12 mouse cellular contexts compared by ENCODE assay signal in the genomic region with DNA sequence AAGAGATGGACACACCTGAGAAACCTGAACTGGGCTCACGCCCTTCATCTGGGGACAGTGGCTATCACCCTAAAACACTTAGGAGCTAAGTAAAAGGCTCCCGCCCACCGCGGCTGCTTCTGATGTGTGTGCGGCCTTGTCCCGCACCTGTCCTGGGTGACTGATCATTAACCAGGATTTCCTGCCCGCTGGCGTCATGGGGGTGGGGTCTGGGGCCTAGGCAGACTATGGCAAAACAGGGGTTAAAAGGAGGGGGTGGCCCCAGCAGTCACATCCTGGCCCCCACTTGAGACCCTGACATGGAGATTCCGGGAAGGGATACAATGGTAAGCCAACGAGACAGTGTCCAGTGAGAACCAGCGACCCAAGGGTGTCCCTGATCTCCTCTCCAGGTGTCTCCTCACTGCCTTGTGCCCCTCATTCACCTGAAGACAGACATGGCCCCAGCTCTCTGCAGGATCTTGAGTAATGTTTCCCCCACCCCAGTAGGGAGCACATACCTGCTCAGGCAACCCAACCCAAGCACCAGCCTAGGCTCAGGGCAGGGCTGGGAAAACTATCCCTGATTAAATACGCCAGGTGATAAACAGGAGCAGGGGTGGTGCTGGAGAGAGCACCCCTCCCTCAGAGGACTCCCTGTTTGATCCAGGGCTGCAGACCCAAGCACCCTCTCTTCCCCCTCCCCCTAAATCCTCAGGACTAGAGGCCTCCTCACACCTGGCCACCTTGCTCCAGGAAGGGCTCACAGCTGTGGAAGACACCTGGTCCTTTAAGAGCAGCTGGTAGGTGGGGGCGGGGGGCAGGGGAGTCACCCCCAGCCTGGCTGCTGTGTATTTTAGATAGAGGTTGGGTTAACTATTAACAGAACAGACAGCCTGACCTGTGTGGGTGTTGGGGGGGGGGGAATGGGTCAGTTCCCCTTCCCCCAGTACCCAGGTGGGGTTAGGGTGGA. TPM values are rescaled to one million over a fixed set of nuclear protein-coding genes. Genes with fewer than 3 reads are reported as not detected.
A peak's percentile ranks its signal among the peaks of the same experiment; 100 is the strongest.
DNase-seq lines count a peak whose midpoint lies in the region; ATAC-seq and TF ChIP-seq lines count a peak whose summit lies in the region.
"Had no signal": no experiment of that assay in that cellular context is flagged by ENCODE, and none has a peak within 500 bp of the region (broad histone marks: within the 10 kb centered on the region; RNA-seq: fewer than 3 reads in every experiment).

No protein-coding gene starts in this region.

- H3K27me3 ChIP-seq in hindbrain, embryonic 12.5 days: no peaks in the 10 kb centered on the region
- H3K27me3 ChIP-seq in hindbrain, postnatal 0 days (ENCODE audit: insufficient read depth, low read length): no peaks in the 10 kb centered on the region
- no peaks in the 10 kb centered on the region for H3K27me3 ChIP-seq in embryonic facial prominence, embryonic 13.5 days
- no peaks in the 10 kb centered on the region for H3K27me3 ChIP-seq in kidney, embryonic 14.5 days (ENCODE audit: control insufficient read depth, insufficient read depth, low read length)
- H3K27me3 ChIP-seq in liver, embryonic 16.5 days (ENCODE audit: control insufficient read depth, insufficient read depth, low read depth, low read length): 0 out of 2 replicates have a peak, but pooled peaks cover 3% of the 10 kb centered on the region

- peaks cover 23% of the 10 kb centered on the region for H3K36me3 ChIP-seq in hindbrain, embryonic 12.5 days
- no peaks in the 10 kb centered on the region for H3K36me3 ChIP-seq in hindbrain, postnatal 0 days (ENCODE audit: insufficient read depth, low read length)
- peaks cover 30% of the 10 kb centered on the region for H3K36me3 ChIP-seq in embryonic facial prominence, embryonic 13.5 days
- peaks cover 24% of the 10 kb centered on the region for H3K36me3 ChIP-seq in kidney, embryonic 14.5 days (ENCODE audit: control insufficient read depth, insufficient read depth, low read length)
- H3K36me3 ChIP-seq in liver, embryonic 16.5 days (ENCODE audit: control insufficient read depth, insufficient read depth): peaks cover 5% of the 10 kb centered on the region

- H3K9ac ChIP-seq in hindbrain, embryonic 12.5 days: no peak overlapping the region
- no peak overlapping the region for H3K9ac ChIP-seq in hindbrain, postnatal 0 days (replicated peaks; ENCODE audit: low read length)
- H3K9ac ChIP-seq in embryonic facial prominence, embryonic 13.5 days: no peak overlapping the region
- H3K9ac ChIP-seq in kidney, embryonic 14.5 days (ENCODE audit: low read depth, low read length): peak overlapping the region; percentile 34; the same call in 1 of the 2 replicates
- H3K9ac ChIP-seq in liver, embryonic 16.5 days (ENCODE audit: low read depth, low read length): no peak overlapping the region

- no peak for DNase-seq in hindbrain, postnatal 0 days (ENCODE audit: low spot score)
- DNase-seq in embryo, embryonic 11 days: no peak
- DNase-seq in Muller cell, postnatal 12 days (ENCODE audit: inconsistent ontology term): no peak

- ATAC-seq in hindbrain, embryonic 12.5 days (ENCODE audit: low FRiP score): no peak
- ATAC-seq in hindbrain, postnatal 0 days: no peak
- ATAC-seq in embryonic facial prominence, embryonic 13.5 days (ENCODE audit: insufficient number of reproducible peaks, insufficient read depth, low FRiP score, low TSS enrichment, low read depth): no peak
- no peak for ATAC-seq in kidney, embryonic 14.5 days (ENCODE audit: low FRiP score, low TSS enrichment)
- peak; percentile 32 for ATAC-seq in liver, embryonic 16.5 days (ENCODE audit: low read depth)
- no peak for ATAC-seq in granulocyte monocyte progenitor cell, adult 5-6 weeks (replicated peaks; ENCODE audit: poor library complexity, severe bottlenecking)

- H3K9me3 ChIP-seq in hindbrain, embryonic 12.5 days (replicated peaks): no peaks in the 10 kb centered on the region
- H3K9me3 ChIP-seq in hindbrain, postnatal 0 days (ENCODE audit: low read length): no peaks in the 10 kb centered on the region
- no peaks in the 10 kb centered on the region for H3K9me3 ChIP-seq in embryonic facial prominence, embryonic 13.5 days
- H3K9me3 ChIP-seq in kidney, embryonic 14.5 days (ENCODE audit: control insufficient read depth, low read length): no peaks in the 10 kb centered on the region
- no peaks in the 10 kb centered on the region for H3K9me3 ChIP-seq in liver, embryonic 16.5 days (replicated peaks; ENCODE audit: control insufficient read depth, low read length)

- peaks cover 46% of the 10 kb centered on the region for H3K4me1 ChIP-seq in hindbrain, embryonic 12.5 days
- H3K4me1 ChIP-seq in hindbrain, postnatal 0 days (ENCODE audit: insufficient read depth, low read length): peaks cover 19% of the 10 kb centered on the region
- H3K4me1 ChIP-seq in embryonic facial prominence, embryonic 13.5 days: peaks cover 44% of the 10 kb centered on the region
- peaks cover 46% of the 10 kb centered on the region for H3K4me1 ChIP-seq in kidney, embryonic 14.5 days (ENCODE audit: control insufficient read depth, insufficient read depth, low read length)
- peaks cover 46% of the 10 kb centered on the region for H3K4me1 ChIP-seq in liver, embryonic 16.5 days (ENCODE audit: control insufficient read depth, low read depth, low read length)

- no peak overlapping the region for H3K4me3 ChIP-seq in hindbrain, embryonic 12.5 days
- no peak overlapping the region for H3K4me3 ChIP-seq in hindbrain, postnatal 0 days (ENCODE audit: low read length)
- no peak overlapping the region; the same call in 1 of the 2 replicates for H3K4me3 ChIP-seq in embryonic facial prominence, embryonic 13.5 days
- H3K4me3 ChIP-seq in kidney, embryonic 14.5 days (ENCODE audit: low read length): no peak overlapping the region
- H3K4me3 ChIP-seq in liver, embryonic 16.5 days (ENCODE audit: low read depth, low read length): peak overlapping the region; percentile 11; the same call in 1 of the 2 replicates

- peak overlapping the region; percentile 99; the same call in 1 of the 2 replicates for H3K4me2 ChIP-seq in hindbrain, embryonic 12.5 days (replicated peaks)
- H3K4me2 ChIP-seq in hindbrain, postnatal 0 days (ENCODE audit: low read depth, low read length): no peak overlapping the region
- H3K4me2 ChIP-seq in embryonic facial prominence, embryonic 13.5 days: peak overlapping the region; percentile 99; the same call in 1 of the 2 replicates
- peak overlapping the region; percentile 34 for H3K4me2 ChIP-seq in kidney, embryonic 14.5 days (replicated peaks; ENCODE audit: low read depth, low read length)
- peak overlapping the region; percentile 24; the same call in 1 of the 2 replicates for H3K4me2 ChIP-seq in liver, embryonic 16.5 days (ENCODE audit: low read depth, low read length)

- 80% methylated on average over 13 of the region's 13 CpGs for WGBS in hindbrain, embryonic 12.5 days
- WGBS in hindbrain, postnatal 0 days: 80% methylated on average over 13 of the region's 13 CpGs
- WGBS in embryonic facial prominence, embryonic 13.5 days: 82% methylated on average over 13 of the region's 13 CpGs
- 55% methylated on average over 13 of the region's 13 CpGs for WGBS in kidney, embryonic 14.5 days
- WGBS in liver, embryonic 16.5 days (ENCODE audit: insufficient replicate concordance): 62% methylated on average over 13 of the region's 13 CpGs

- no peak overlapping the region for H3K27ac ChIP-seq in hindbrain, embryonic 12.5 days
- H3K27ac ChIP-seq in hindbrain, postnatal 0 days: no peak overlapping the region
- H3K27ac ChIP-seq in embryonic facial prominence, embryonic 13.5 days: no peak overlapping the region
- peak overlapping the region; percentile 73 for H3K27ac ChIP-seq in kidney, embryonic 14.5 days (ENCODE audit: low read depth, low read length)
- H3K27ac ChIP-seq in liver, embryonic 16.5 days (ENCODE audit: low read length): peak overlapping the region; percentile 76

- no peak for TF ChIP-seq CTCF in hindbrain, postnatal 0 days (IDR thresholded peaks at IDR 0.05; ENCODE audit: low read depth)

RNA-seq across cellular contexts. Expression of gene Irf2bp1, which starts 3.5 kb away (rescaled TPM):
- 44.0 and 47.4 TPM in 2 replicates for polyA plus RNA-seq in hindbrain, embryonic 12.5 days (2016; fragmentation: Nextera tagmentation; extraction: Ambion mirVana)
- 128 and 140 TPM in 2 replicates for total RNA-seq in hindbrain, postnatal 0 days (2014; rRNA removed)
- 20.0 and 22.4 TPM in 2 replicates for polyA plus RNA-seq in hindbrain, postnatal 0 days (2015; fragmentation: Nextera tagmentation; extraction: Ambion mirVana)
- 30.1 and 33.2 TPM in 2 replicates for polyA plus RNA-seq in embryonic facial prominence, embryonic 13.5 days (2015; fragmentation: Nextera tagmentation; extraction: Ambion mirVana)
- 28.6 and 30.3 TPM in 2 replicates for polyA plus RNA-seq in kidney, embryonic 14.5 days (2014; fragmentation: Nextera tagmentation; extraction: Ambion mirVana)
- polyA plus RNA-seq in liver, embryonic 16.5 days (2015; fragmentation: Nextera tagmentation; extraction: Ambion mirVana): 6.4 and 6.6 TPM in 2 replicates
- total RNA-seq in granulocyte monocyte progenitor cell, adult 5-6 weeks (2014; fragmentation: Nextera tagmentation): 14.5 and 24.3 TPM in 2 replicates
- total RNA-seq in granulocyte monocyte progenitor cell, adult 5-6 weeks (2017): 8.4 and 17.5 TPM in 2 replicates

RNA-seq across cellular contexts. Expression of gene Foxa3, which starts 16.0 kb away (rescaled TPM):
- 0.10 and 0.73 TPM in 2 replicates for polyA plus RNA-seq in hindbrain, embryonic 12.5 days (2016; fragmentation: Nextera tagmentation; extraction: Ambion mirVana)
- not detected in 2 replicates for total RNA-seq in hindbrain, postnatal 0 days (2014; rRNA removed)
- polyA plus RNA-seq in hindbrain, postnatal 0 days (2015; fragmentation: Nextera tagmentation; extraction: Ambion mirVana): not detected in 2 replicates
- polyA plus RNA-seq in embryonic facial prominence, embryonic 13.5 days (2015; fragmentation: Nextera tagmentation; extraction: Ambion mirVana): 0.62 and 1.8 TPM in 2 replicates
- not detected in 2 replicates for polyA plus RNA-seq in kidney, embryonic 14.5 days (2014; fragmentation: Nextera tagmentation; extraction: Ambion mirVana)
- 60.8 and 63.7 TPM in 2 replicates for polyA plus RNA-seq in liver, embryonic 16.5 days (2015; fragmentation: Nextera tagmentation; extraction: Ambion mirVana)
- not detected in 2 replicates for total RNA-seq in granulocyte monocyte progenitor cell, adult 5-6 weeks (2014; fragmentation: Nextera tagmentation)
- total RNA-seq in granulocyte monocyte progenitor cell, adult 5-6 weeks (2017): not detected in 2 replicates
- total RNA-seq: neutrophil, adult 5-6 weeks had no signal
- polyA plus RNA-seq: cortical plate, adult 2 months had no signal

RNA-seq across cellular contexts. Expression of gene Mypop, which starts 16.3 kb away (rescaled TPM):
- polyA plus RNA-seq in hindbrain, embryonic 12.5 days (2016; fragmentation: Nextera tagmentation; extraction: Ambion mirVana): 6.8 and 6.9 TPM in 2 replicates
- total RNA-seq in hindbrain, postnatal 0 days (2014; rRNA removed): 22.5 and 26.1 TPM in 2 replicates
- 5.6 and 6.0 TPM in 2 replicates for polyA plus RNA-seq in hindbrain, postnatal 0 days (2015; fragmentation: Nextera tagmentation; extraction: Ambion mirVana)
- 6.0 and 6.7 TPM in 2 replicates for polyA plus RNA-seq in embryonic facial prominence, embryonic 13.5 days (2015; fragmentation: Nextera tagmentation; extraction: Ambion mirVana)
- 3.9 and 4.9 TPM in 2 replicates for polyA plus RNA-seq in kidney, embryonic 14.5 days (2014; fragmentation: Nextera tagmentation; extraction: Ambion mirVana)
- polyA plus RNA-seq in liver, embryonic 16.5 days (2015; fragmentation: Nextera tagmentation; extraction: Ambion mirVana): 0.12 and 0.48 TPM in 2 replicates
- total RNA-seq in granulocyte monocyte progenitor cell, adult 5-6 weeks (2014; fragmentation: Nextera tagmentation): not detected in 2 replicates
- total RNA-seq in granulocyte monocyte progenitor cell, adult 5-6 weeks (2017): 0.82 TPM in 1 of 2 replicates, not detected in the other

RNA-seq across cellular contexts. Expression of gene Sympk, which starts 16.9 kb away (rescaled TPM):
- 47.0 and 50.8 TPM in 2 replicates for polyA plus RNA-seq in hindbrain, embryonic 12.5 days (2016; fragmentation: Nextera tagmentation; extraction: Ambion mirVana)
- 85.4 and 88.0 TPM in 2 replicates for total RNA-seq in hindbrain, postnatal 0 days (2014; rRNA removed)
- 19.2 TPM in 2 replicates for polyA plus RNA-seq in hindbrain, postnatal 0 days (2015; fragmentation: Nextera tagmentation; extraction: Ambion mirVana)
- 36.0 and 43.2 TPM in 2 replicates for polyA plus RNA-seq in embryonic facial prominence, embryonic 13.5 days (2015; fragmentation: Nextera tagmentation; extraction: Ambion mirVana)
- polyA plus RNA-seq in kidney, embryonic 14.5 days (2014; fragmentation: Nextera tagmentation; extraction: Ambion mirVana): 26.7 and 39.4 TPM in 2 replicates
- 13.8 TPM in 2 replicates for polyA plus RNA-seq in liver, embryonic 16.5 days (2015; fragmentation: Nextera tagmentation; extraction: Ambion mirVana)
- 79.9 and 98.6 TPM in 2 replicates for total RNA-seq in granulocyte monocyte progenitor cell, adult 5-6 weeks (2014; fragmentation: Nextera tagmentation)
- total RNA-seq in granulocyte monocyte progenitor cell, adult 5-6 weeks (2017): 38.5 and 46.7 TPM in 2 replicates

RNA-seq across cellular contexts. Expression of gene Nanos2, which starts 20.1 kb away (rescaled TPM):
- polyA plus RNA-seq in hindbrain, embryonic 12.5 days (2016; fragmentation: Nextera tagmentation; extraction: Ambion mirVana): 0.29 and 0.37 TPM in 2 replicates
- total RNA-seq in hindbrain, postnatal 0 days (2014; rRNA removed): 1.3 and 2.6 TPM in 2 replicates
- 1.6 TPM in 2 replicates for polyA plus RNA-seq in hindbrain, postnatal 0 days (2015; fragmentation: Nextera tagmentation; extraction: Ambion mirVana)
- not detected in 2 replicates for polyA plus RNA-seq in embryonic facial prominence, embryonic 13.5 days (2015; fragmentation: Nextera tagmentation; extraction: Ambion mirVana)
- polyA plus RNA-seq in kidney, embryonic 14.5 days (2014; fragmentation: Nextera tagmentation; extraction: Ambion mirVana): not detected in 2 replicates
- not detected in 2 replicates for polyA plus RNA-seq in liver, embryonic 16.5 days (2015; fragmentation: Nextera tagmentation; extraction: Ambion mirVana)
- not detected in 2 replicates for total RNA-seq in granulocyte monocyte progenitor cell, adult 5-6 weeks (2014; fragmentation: Nextera tagmentation)
- not detected in 2 replicates for total RNA-seq in granulocyte monocyte progenitor cell, adult 5-6 weeks (2017)
- total RNA-seq: adrenal gland, postnatal 10 days; ES-E14; neutrophil, adult 5-6 weeks had no signal

Comparison
In these comparisons a context has a peak if more than half of its experiments do, and no peak if none do; other contexts are left out.
1. H3K27ac ChIP-seq: peak in kidney, embryonic 14.5 days (single experiment) and liver, embryonic 16.5 days (single experiment); none in hindbrain, embryonic 12.5 days (single experiment), hindbrain, postnatal 0 days (single experiment) and embryonic facial prominence, embryonic 13.5 days (single experiment).
2. RNA of gene Foxa3, which starts 16.0 kb away (polyA plus RNA-seq): 60.8 to 63.7 TPM in liver, embryonic 16.5 days; 0.62 to 1.8 TPM in embryonic facial prominence, embryonic 13.5 days, 0.10 to 0.73 TPM in hindbrain, embryonic 12.5 days, not detected in kidney, embryonic 14.5 days and not detected in hindbrain, postnatal 0 days; every median in the first group is over 10 times any median in the second.